Mouse (Mus musculus): ENCODE results near the gene Bhlhe40.

DNA sequence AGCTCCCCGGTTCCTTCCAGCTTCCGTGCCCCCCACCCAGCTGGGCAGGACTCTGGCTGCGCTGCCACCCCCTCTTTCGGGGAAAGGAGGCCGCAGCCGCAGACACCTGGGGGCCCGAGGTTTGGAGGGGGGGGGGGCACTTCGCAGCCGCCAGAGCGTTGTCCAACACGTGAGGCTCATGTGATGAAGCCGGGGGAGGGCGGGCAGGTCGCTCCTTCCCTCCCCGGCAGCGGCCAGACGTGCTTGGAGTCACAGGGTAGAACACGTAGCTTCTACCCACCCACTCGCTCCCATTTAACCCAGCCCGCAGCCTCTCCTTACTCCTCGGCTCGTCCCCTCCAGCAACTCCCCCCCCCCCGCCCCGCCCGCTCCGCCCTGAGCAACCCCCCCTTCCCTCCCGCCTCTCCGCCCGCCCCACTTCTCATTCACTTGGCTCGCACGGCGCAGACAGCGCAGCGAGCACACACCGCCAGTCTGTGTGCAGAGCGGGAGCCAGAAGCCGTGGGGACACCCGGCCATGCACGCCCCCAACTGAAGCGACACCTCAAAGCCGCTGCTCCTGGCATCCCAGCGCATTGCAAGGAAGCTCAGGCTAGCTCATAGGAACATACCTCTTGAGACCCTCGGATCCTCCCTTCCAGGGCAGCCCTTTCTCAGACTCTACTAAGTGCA is at the start of gene Bhlhe40:
- TF ChIP-seq CTCF (IDR thresholded peaks at IDR 0.05), result peak; percentile 11; the same call in 1 of the 2 replicates
- TF ChIP-seq EP300 (IDR thresholded peaks at IDR 0.05), result peak; percentile 73

Data from lung, postnatal 0 days (tissue).